Mouse (Mus musculus): ENCODE measurements around the gene Acot3.
"Not testable (repeated sequence)": the region's sequence is repeated elsewhere in the genome, so short reads cannot be mapped to it uniquely, and the experiment has no call there.

Gene Acot3

GRCm38 (mm10) chr12:84042248-84042647 is 9.7 kb upstream of the Acot3 start:
- no peak for DNase-seq (ENCODE audit: inconsistent ontology term)

- DNase-seq (ENCODE audit: inconsistent ontology term), result no peak
Measured at GRCm38 (mm10) chr12:84044045-84044444, 7.9 kb upstream of the Acot3 start.

GRCm38 (mm10) chr12:84046906-84047305 is 5.0 kb upstream of the Acot3 start:
- DNase-seq (ENCODE audit: inconsistent ontology term), result no peak

- DNase-seq (ENCODE audit: inconsistent ontology term), result not testable (repeated sequence)
Measured at GRCm38 (mm10) chr12:84050744-84051143, 1.2 kb upstream of the Acot3 start.

GRCm38 (mm10) chr12:84052609-84053008 is 665 bp downstream of the Acot3 start:
- no peak for DNase-seq (ENCODE audit: inconsistent ontology term)

GRCm38 (mm10) chr12:84053173-84053572 is 1.2 kb downstream of the Acot3 start:
- DNase-seq (ENCODE audit: inconsistent ontology term), result no peak

GRCm38 (mm10) chr12:84053679-84054391 is 1.9 kb downstream of the Acot3 start:
- DNase-seq (ENCODE audit: inconsistent ontology term), result no peak

GRCm38 (mm10) chr12:84060946-84061345 is 9.0 kb downstream of the Acot3 start:
- DNase-seq (ENCODE audit: inconsistent ontology term), result no peak

GRCm38 (mm10) chr12:84062336-84062735 is 10.4 kb downstream of the Acot3 start:
- DNase-seq (ENCODE audit: inconsistent ontology term), result no peak

- no peak for DNase-seq (ENCODE audit: inconsistent ontology term)
Measured at GRCm38 (mm10) chr12:84063228-84063627, 11.3 kb downstream of the Acot3 start.

- DNase-seq (ENCODE audit: inconsistent ontology term), result no peak
Measured at GRCm38 (mm10) chr12:84063833-84064232, 11.9 kb downstream of the Acot3 start.

GRCm38 (mm10) chr12:84064621-84065020 is 12.7 kb downstream of the Acot3 start:
- no peak for DNase-seq (ENCODE audit: inconsistent ontology term)

- DNase-seq (ENCODE audit: inconsistent ontology term), result no peak
Measured at GRCm38 (mm10) chr12:84067752-84068151, 15.8 kb downstream of the Acot3 start.

GRCm38 (mm10) chr12:84068296-84068695 is 16.4 kb downstream of the Acot3 start:
- DNase-seq (ENCODE audit: inconsistent ontology term), result no peak

- DNase-seq (ENCODE audit: inconsistent ontology term), result no peak
Measured at GRCm38 (mm10) chr12:84068986-84069385, 17.0 kb downstream of the Acot3 start, which contains the start of gene Acot5. Acot5 (plus strand) TSS chr12:84069325.

- DNase-seq (ENCODE audit: inconsistent ontology term), result not testable (repeated sequence)
Measured at GRCm38 (mm10) chr12:84069582-84069981, 17.6 kb downstream of the Acot3 start.

GRCm38 (mm10) chr12:84071696-84072095 is 19.8 kb downstream of the Acot3 start:
- DNase-seq (ENCODE audit: inconsistent ontology term), result no peak

GRCm38 (mm10) chr12:84077371-84077990 is 25.5 kb downstream of the Acot3 start:
- no peak for DNase-seq (ENCODE audit: inconsistent ontology term)

- DNase-seq (ENCODE audit: inconsistent ontology term), result no peak
Measured at GRCm38 (mm10) chr12:84083842-84084241, 31.9 kb downstream of the Acot3 start.

- DNase-seq (ENCODE audit: inconsistent ontology term), result no peak
Measured at GRCm38 (mm10) chr12:84084581-84084980, 32.6 kb downstream of the Acot3 start.

- not testable (repeated sequence) for DNase-seq (ENCODE audit: inconsistent ontology term)
Measured at GRCm38 (mm10) chr12:84094666-84095065, 42.7 kb downstream of the Acot3 start.

- DNase-seq (ENCODE audit: inconsistent ontology term), result no peak
Measured at GRCm38 (mm10) chr12:84099605-84100004, 47.7 kb downstream of the Acot3 start.

- no peak for DNase-seq (ENCODE audit: inconsistent ontology term)
Measured at GRCm38 (mm10) chr12:84100071-84100470, 48.1 kb downstream of the Acot3 start.

Measured in Muller cell, postnatal 12 days (primary cell).